Mouse (Mus musculus): ENCODE data around the gene Tbc1d1. TPM values are rescaled to one million over a fixed set of nuclear protein-coding genes. Genes with fewer than 3 reads are reported as not detected.

Tbc1d1 gene
- total and polyA plus RNA-seq, 2 experiments, result 2.2 to 8.1 TPM

DNA sequence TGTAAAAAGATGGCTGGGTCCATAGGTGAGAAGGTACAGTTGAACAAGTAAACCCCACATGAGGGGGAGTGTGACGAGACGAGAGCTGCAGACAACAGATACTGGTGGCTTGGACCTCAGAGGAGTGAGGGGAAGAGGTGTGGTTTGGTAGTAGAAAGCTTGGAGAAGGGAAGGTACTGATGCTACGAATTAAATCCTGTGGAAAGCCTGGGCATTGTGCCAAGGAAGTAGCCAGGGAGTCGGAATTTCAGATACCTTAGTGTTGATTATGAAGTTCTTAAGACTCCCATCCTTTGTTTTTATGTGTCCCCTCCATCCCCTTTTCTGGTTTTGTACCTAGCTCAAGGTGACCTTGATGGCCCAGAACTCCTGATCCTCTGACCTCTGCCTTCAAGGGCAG lies 124.5 kb downstream of the Tbc1d1 start:
- no peaks in the 10 kb centered on the region for H3K79me2 ChIP-seq (ENCODE audit: control insufficient read depth, insufficient read depth, low read length)
- H3K4me3 ChIP-seq (ENCODE audit: insufficient read depth, low read depth, low read length), result no peak overlapping the region
- H3K36me3 ChIP-seq (ENCODE audit: control insufficient read depth, insufficient read depth, low read length), result 0 out of 2 replicates have a peak, but pooled peaks cover 4% of the 10 kb centered on the region
- H3K27me3 ChIP-seq (ENCODE audit: control insufficient read depth, insufficient read depth, low read length), result no peaks in the 10 kb centered on the region
- TF ChIP-seq POLR2A (IDR thresholded peaks at IDR 0.05; ENCODE audit: extremely low read depth, insufficient read depth, low read length) (no peak), CTCF (IDR thresholded peaks at IDR 0.05; ENCODE audit: low read depth, low read length) (no peak)
- H3K27ac ChIP-seq (replicated peaks; ENCODE audit: insufficient read depth, low read depth, low read length), result no peak overlapping the region
- DNase-seq (ENCODE audit: extremely low read depth, low read depth, low spot score), result no peak
- WGBS, result 87% methylated on average over 4 of the region's 4 CpGs
- no peaks in the 10 kb centered on the region for H3K4me1 ChIP-seq (ENCODE audit: control insufficient read depth, insufficient read depth, low read length)
- H3K9ac ChIP-seq (ENCODE audit: low read depth, low read length), result no peak overlapping the region

DNA sequence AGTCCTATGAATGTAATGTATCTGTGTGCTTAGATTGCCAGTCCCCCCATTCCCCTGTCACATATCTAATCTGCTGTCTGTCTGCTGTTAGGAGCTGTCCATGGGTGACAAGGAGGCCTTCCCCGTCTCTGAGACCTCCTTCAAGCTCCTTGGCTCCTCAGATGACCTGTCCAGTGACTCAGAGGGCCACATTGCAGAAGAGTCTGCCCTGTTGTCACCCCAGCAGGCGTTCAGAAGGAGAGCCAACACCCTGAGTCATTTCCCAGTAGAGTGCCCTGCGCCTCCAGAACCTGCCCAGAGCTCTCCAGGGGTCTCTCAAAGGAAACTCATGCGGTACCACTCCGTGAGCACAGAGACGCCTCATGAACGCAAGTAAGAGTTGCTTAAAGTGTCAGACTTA lies 125.6 kb downstream of the Tbc1d1 start:
- TF ChIP-seq POLR2A (IDR thresholded peaks at IDR 0.05; ENCODE audit: extremely low read depth, insufficient read depth, low read length), result no peak
- no peak for TF ChIP-seq CTCF (IDR thresholded peaks at IDR 0.05; ENCODE audit: low read depth, low read length)
- no peak for DNase-seq (ENCODE audit: extremely low read depth, low read depth, low spot score)
- Histone ChIP-seq H3K27ac (replicated peaks; ENCODE audit: insufficient read depth, low read depth, low read length) (no peak overlapping the region), H3K27me3 (ENCODE audit: control insufficient read depth, insufficient read depth, low read length) (no peaks in the 10 kb centered on the region), H3K4me1 (ENCODE audit: control insufficient read depth, insufficient read depth, low read length) (no peaks in the 10 kb centered on the region), H3K36me3 (ENCODE audit: control insufficient read depth, insufficient read depth, low read length) (0 out of 2 replicates have a peak, but pooled peaks cover 4% of the 10 kb centered on the region), H3K79me2 (ENCODE audit: control insufficient read depth, insufficient read depth, low read length) (no peaks in the 10 kb centered on the region), H3K4me3 (ENCODE audit: insufficient read depth, low read depth, low read length) (no peak overlapping the region), H3K9ac (ENCODE audit: low read depth, low read length) (no peak overlapping the region)
- 94% methylated on average over 7 of the region's 7 CpGs for WGBS

DNA sequence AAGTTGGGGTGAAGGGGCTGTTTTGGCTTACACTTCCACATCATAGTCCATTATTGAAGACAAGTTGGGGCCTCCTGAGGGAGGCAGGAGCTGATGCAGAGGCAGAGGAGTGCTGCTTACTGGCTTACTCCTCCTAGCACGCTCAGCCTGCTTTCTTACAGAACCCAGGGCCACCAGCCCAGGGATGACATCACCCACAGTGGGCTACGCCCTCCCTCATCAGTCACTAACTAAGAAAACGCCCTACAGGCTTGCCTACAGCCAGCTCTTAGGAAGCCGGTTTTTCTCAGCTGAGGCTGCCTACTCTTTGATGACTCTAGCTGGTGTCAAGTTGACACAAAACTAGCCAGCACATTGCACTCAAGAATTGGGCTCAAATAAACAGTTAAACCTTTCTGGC lies 126.5 kb downstream of the Tbc1d1 start:
- 91% methylated on average over 4 of the region's 4 CpGs for WGBS
- H3K36me3 ChIP-seq (ENCODE audit: control insufficient read depth, insufficient read depth, low read length), result 0 out of 2 replicates have a peak, but pooled peaks cover 4% of the 10 kb centered on the region
- TF ChIP-seq POLR2A (IDR thresholded peaks at IDR 0.05; ENCODE audit: extremely low read depth, insufficient read depth, low read length), result no peak
- TF ChIP-seq CTCF (IDR thresholded peaks at IDR 0.05; ENCODE audit: low read depth, low read length), result no peak

DNA sequence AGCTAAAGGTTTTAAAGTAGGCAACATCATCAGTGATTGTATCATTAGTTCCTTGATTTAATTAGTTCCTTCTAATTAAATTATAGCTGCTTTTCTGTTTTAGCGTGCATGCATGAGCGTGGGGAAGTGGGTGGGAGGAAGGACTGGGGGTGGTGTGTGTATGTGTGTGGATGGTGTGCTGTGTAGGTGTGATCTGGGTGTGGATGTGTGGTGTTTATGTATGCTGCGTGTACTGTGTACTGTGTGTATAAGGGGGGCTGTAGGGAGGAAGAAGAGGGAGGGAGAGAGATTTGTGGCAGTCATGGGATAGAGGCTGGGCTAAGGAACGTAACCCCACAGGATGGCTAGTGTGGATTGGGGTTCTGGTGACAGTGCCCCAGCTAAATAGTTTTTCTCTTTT lies 129.2 kb downstream of the Tbc1d1 start:
- Histone ChIP-seq H3K79me2 (ENCODE audit: control insufficient read depth, insufficient read depth, low read length) (no peaks in the 10 kb centered on the region), H3K27ac (replicated peaks; ENCODE audit: insufficient read depth, low read depth, low read length) (no peak overlapping the region), H3K9ac (ENCODE audit: low read depth, low read length) (no peak overlapping the region), H3K27me3 (ENCODE audit: control insufficient read depth, insufficient read depth, low read length) (no peaks in the 10 kb centered on the region), H3K36me3 (ENCODE audit: control insufficient read depth, insufficient read depth, low read length) (0 out of 2 replicates have a peak, but pooled peaks cover 1% of the 10 kb centered on the region), H3K4me1 (ENCODE audit: control insufficient read depth, insufficient read depth, low read length) (peaks cover 5% of the 10 kb centered on the region), H3K4me3 (ENCODE audit: insufficient read depth, low read depth, low read length) (no peak overlapping the region)
- 95% methylated on average over 4 of the region's 4 CpGs for WGBS
- TF ChIP-seq POLR2A (IDR thresholded peaks at IDR 0.05; ENCODE audit: extremely low read depth, insufficient read depth, low read length), result no peak
- no peak for TF ChIP-seq CTCF (IDR thresholded peaks at IDR 0.05; ENCODE audit: low read depth, low read length)
- no peak for DNase-seq (ENCODE audit: extremely low read depth, low read depth, low spot score)

More for the DNA sequence above, 126.5 kb downstream of the Tbc1d1 start:
- no peak overlapping the region for H3K4me3 ChIP-seq (ENCODE audit: insufficient read depth, low read depth, low read length)
- H3K79me2 ChIP-seq (ENCODE audit: control insufficient read depth, insufficient read depth, low read length), result no peaks in the 10 kb centered on the region
- H3K27me3 ChIP-seq (ENCODE audit: control insufficient read depth, insufficient read depth, low read length), result no peaks in the 10 kb centered on the region
- no peak overlapping the region for H3K27ac ChIP-seq (replicated peaks; ENCODE audit: insufficient read depth, low read depth, low read length)
- no peak for DNase-seq (ENCODE audit: extremely low read depth, low read depth, low spot score)
- no peak overlapping the region for H3K9ac ChIP-seq (ENCODE audit: low read depth, low read length)
- H3K4me1 ChIP-seq (ENCODE audit: control insufficient read depth, insufficient read depth, low read length), result no peaks in the 10 kb centered on the region

DNA sequence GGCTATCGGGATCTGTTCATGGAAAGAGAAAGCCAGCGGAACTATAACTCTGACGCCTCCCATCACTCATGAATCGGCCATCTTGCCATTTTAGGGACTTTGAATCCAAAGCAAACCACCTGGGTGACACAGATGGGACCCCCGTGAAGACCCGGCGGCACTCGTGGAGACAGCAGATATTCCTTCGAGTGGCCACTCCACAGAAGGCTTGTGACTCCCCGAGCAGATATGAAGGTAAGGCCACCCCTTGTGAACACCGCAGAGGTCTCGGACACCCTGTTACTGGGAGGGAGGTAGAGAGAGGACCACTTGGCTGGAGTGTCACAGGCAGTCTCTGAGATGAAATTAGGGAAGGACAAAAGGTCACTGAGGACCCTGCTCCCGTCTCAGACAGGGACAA lies 129.7 kb downstream of the Tbc1d1 start:
- Histone ChIP-seq H3K36me3 (ENCODE audit: control insufficient read depth, insufficient read depth, low read length) (0 out of 2 replicates have a peak, but pooled peaks cover 1% of the 10 kb centered on the region), H3K79me2 (ENCODE audit: control insufficient read depth, insufficient read depth, low read length) (no peaks in the 10 kb centered on the region), H3K27me3 (ENCODE audit: control insufficient read depth, insufficient read depth, low read length) (no peaks in the 10 kb centered on the region), H3K4me1 (ENCODE audit: control insufficient read depth, insufficient read depth, low read length) (peaks cover 5% of the 10 kb centered on the region), H3K27ac (replicated peaks; ENCODE audit: insufficient read depth, low read depth, low read length) (no peak overlapping the region), H3K4me3 (ENCODE audit: insufficient read depth, low read depth, low read length) (no peak overlapping the region), H3K9ac (ENCODE audit: low read depth, low read length) (no peak overlapping the region)
- 95% methylated on average over 13 of the region's 13 CpGs for WGBS
- TF ChIP-seq POLR2A (IDR thresholded peaks at IDR 0.05; ENCODE audit: extremely low read depth, insufficient read depth, low read length) (no peak), CTCF (IDR thresholded peaks at IDR 0.05; ENCODE audit: low read depth, low read length) (no peak)
- no peak for DNase-seq (ENCODE audit: extremely low read depth, low read depth, low spot score)

DNA sequence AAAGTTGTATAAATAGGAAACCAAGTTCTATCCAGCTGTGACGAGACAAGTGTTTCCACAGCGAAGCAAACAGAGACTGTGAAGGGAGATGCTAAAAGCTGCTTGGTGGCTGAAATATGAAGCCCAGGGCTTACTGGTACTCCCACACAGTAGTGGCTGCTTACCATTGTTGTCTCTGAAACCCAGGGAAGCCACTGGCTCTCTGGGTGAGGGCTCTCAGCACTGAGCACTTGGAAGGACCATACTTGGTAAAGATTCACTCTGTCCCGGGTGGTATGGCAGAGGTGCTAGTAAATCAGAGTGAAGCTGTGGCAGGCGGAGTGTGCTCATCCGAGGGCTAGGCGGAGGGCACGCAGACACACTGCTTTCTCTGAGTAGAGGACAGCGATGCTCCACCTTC lies 131.2 kb downstream of the Tbc1d1 start:
- Histone ChIP-seq H3K4me1 (ENCODE audit: control insufficient read depth, insufficient read depth, low read length) (peaks cover 5% of the 10 kb centered on the region), H3K27me3 (ENCODE audit: control insufficient read depth, insufficient read depth, low read length) (no peaks in the 10 kb centered on the region), H3K36me3 (ENCODE audit: control insufficient read depth, insufficient read depth, low read length) (0 out of 2 replicates have a peak, but pooled peaks cover 1% of the 10 kb centered on the region), H3K4me3 (ENCODE audit: insufficient read depth, low read depth, low read length) (no peak overlapping the region), H3K9ac (ENCODE audit: low read depth, low read length) (no peak overlapping the region), H3K27ac (replicated peaks; ENCODE audit: insufficient read depth, low read depth, low read length) (no peak overlapping the region), H3K79me2 (ENCODE audit: control insufficient read depth, insufficient read depth, low read length) (no peaks in the 10 kb centered on the region)
- no peak for TF ChIP-seq POLR2A (IDR thresholded peaks at IDR 0.05; ENCODE audit: extremely low read depth, insufficient read depth, low read length)
- TF ChIP-seq CTCF (IDR thresholded peaks at IDR 0.05; ENCODE audit: low read depth, low read length), result no peak
- WGBS, result 94% methylated on average over 8 of the region's 8 CpGs
- no peak for DNase-seq (ENCODE audit: extremely low read depth, low read depth, low spot score)

Measured in liver, adult 2 months (tissue).